Mouse (Mus musculus) gastrocnemius, postnatal 25 days (tissue): ENCODE measurements around the gene Ptprg. TPM values are rescaled to one million over a fixed set of nuclear protein-coding genes. Genes with fewer than 3 reads are reported as not detected.

Source experiments
- DNase-seq: peaks from one replicate; pipeline ENCODE4 v3.0.0; 2022
- long read RNA-seq, 2 experiments: library from polyadenylated mRNA; stranded (forward); transcript quantifications; one replicate each; pipeline ENCODE4 v2.0.0; 2021
- total RNA-seq, 2 experiments: library from RNA; stranded (reverse); gene quantifications; 1 replicate in 1 of 2; 2 replicates in 1 of 2; pipeline ENCODE4 v1.2.3; 2021

Gene Ptprg
- total RNA-seq = 10 to 100 TPM; 24.2 to 29.1 TPM
- long read RNA-seq, experiment 1, partial matches to known transcripts = 1 of 5 reads
- long read RNA-seq, experiment 1, other reads (novel, unspliced or antisense) = 4 of 5 reads
- long read RNA-seq, experiment 2, partial matches to known transcripts = 1 of 2 reads
- long read RNA-seq, experiment 2, other reads (novel, unspliced or antisense) = 1 of 2 reads

DNA sequence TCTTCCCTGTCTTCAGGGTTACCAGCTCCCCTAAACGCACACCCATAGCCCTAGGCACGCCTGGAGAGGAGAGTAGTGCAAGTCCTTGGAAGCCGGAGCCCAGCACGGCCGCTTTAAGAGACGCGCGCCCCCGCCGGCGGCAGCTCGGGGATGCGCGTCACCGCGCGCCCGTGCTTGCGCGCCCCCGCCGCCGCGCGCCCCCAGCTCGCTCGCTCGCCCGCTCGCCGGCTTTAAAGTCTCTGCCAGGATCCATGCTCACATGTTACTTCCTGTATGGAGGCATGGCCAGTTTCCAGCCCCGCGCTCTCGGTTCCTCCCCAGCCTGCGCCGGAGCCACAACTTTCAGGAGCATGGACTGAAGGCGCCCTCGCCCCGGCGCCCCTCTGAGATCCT lies at the start of gene Ptprg:
Ptprg (plus strand) TSS at position 260 of the 393 bp plus-strand sequence.
- peak; percentile 84 for DNase-seq

DNA sequence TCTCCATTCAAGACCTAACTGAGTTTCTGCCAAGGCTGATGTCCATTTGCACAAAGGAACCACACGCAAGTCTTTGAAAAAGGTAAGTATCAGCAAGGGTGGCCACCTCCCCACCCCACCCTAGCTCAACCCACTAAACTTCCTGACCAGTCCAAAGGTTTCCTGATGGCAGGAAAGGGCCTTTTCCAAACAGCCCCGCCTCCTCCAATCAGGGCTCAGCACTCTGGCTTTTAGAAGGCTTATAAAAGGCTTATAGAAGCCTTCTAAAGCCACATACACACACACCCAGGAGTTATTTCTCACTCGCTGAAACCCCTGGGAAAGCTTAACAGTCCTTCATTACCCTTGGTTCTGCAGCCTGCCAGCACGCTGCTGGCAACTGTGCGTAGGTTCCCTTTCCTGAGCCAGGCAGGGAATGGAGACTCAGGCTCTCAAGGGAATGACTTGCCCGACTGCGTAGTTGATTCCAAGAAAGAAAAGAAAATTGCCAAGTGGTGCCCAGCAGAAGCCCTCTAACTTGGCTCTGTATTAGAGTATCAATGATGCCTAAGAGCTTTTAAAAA lies 49.4 kb upstream of the Ptprg start:
- no peak for DNase-seq

DNA sequence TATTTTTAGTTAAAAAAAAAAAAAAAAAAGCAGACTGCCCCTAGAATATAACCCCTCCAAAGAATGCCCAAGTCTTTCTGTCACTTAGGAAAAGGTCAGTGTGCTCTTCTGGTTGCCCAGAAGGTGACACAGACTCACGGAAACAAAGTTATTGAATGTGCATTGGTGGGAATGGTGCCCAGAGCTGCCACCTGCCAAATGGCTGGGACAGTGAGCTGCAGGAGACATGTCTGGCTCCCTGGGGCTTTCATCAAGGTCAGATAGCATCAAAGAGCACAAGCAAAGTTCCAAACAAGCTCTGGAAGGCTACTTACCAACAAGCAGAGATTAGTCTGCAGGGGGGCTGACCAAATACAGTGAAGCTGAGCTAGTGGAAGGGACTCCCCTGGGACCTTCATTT lies 43.2 kb upstream of the Ptprg start:
- no peak for DNase-seq

DNA sequence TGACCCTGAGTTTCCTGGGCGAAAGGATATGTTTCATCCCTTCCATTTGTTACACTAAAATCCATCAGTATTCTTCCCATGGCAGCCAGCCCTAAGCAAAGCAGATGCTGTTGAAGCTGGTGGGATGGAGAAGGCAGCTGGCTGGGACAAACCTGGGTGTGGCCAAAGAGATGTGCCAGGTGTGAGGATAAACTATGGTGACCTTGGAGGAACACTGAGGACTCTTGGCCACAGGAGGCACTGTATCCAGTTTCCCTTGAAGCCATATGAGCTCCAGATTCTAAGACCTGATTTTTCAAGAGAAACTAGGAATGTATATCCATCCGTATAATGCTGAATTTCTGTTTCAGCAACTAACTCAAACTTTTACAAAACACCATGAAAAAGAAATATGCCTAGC lies 34.2 kb upstream of the Ptprg start:
- no peak for DNase-seq

DNA sequence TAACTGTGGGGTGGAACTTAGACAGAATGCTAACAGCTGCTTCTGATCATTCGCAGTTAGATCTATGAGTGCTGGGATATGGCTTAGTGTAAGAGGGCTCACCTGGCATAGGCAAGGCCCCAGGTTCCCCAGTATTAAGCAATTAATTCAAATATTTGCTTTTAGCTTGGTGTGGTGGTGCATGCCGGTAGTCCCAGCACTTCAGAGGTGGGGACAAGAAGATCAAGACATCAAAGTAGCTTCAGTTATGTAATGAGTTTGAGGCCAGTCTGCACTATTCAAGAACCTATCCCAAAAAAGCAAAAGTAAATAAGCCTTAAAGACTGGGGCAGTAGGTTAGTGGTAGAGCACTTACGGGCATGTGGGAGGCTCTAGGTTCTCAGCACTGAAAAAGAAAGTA lies 30.3 kb upstream of the Ptprg start:
- no peak for DNase-seq

DNA sequence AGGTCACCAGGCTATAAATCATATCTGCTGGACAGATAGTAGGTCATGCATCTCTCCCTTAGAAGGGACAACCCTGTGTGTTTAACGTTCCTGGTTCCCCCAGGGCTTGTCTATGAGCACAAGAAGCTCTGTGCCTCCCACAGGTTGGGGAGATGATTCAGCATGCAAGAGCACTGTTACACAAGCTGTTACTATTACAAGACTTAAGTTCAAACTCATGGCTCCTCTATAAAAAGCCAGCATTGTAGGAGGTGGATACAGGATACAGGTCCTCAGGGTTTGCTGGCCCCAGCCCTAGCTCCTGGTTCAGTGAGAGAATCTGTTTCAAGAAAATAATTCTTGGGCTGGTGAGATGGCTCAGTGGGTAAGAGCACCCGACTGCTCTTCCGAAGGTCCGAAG lies 23.7 kb upstream of the Ptprg start:
- no peak for DNase-seq

DNA sequence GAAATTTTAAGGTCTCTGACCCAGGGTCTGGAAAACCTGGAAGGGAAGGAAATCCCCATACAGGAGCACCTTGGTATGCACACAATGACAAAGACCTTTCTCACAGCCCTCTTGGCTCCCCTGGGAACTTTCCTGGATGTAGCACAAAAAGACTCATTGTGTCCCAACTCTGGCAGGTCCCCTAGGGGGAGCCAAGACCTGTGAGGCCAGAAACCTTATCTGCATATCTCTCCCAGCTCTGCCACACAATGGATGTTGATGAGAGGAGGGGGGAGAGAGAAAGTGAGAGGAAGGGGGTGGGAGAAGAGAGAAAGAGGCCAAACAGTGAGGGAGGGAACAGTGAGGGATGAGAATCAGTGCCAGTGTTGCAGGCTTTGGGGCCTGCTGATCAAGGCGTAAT lies 18.9 kb upstream of the Ptprg start:
- peak; percentile 12 for DNase-seq

DNA sequence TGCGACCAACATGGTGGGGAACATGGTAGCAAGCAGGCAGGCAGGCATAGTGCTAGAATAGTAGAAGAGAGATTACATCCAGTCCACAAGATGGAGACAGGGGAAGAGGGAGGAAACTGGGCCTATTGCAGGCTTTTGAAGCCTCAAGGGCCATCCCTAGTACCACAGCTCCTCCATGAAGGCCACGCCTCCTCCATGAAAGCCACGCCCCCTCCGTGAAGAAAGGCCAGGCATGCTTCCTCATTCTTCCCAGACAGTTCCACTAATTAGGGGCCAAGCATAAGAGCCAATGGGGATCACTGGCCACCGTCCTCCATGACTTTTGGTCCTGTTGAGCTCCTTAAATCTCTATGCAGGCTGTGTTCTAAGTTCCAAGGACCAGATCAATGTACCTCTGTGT lies 17.2 kb upstream of the Ptprg start:
- no peak for DNase-seq

DNA sequence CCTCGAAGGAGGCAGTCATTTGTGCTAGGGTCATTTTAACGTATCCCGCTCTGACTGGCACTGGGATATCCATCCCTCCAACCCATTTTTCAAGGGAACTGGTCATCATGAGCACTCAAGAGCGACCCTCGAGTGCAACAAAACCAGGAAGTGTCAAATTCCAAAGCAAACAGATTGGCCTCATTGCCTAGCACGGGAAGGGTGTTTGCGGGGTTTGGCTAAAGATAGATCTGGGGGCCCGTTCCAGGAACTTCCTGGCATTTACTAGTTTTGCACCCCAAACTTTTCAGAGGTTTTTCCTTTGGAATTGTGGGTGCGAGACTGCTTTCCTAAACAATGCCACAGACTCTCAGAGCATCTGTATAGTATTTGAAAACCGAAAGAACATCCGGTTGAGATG lies 1.4 kb upstream of the Ptprg start:
- no peak for DNase-seq

DNA sequence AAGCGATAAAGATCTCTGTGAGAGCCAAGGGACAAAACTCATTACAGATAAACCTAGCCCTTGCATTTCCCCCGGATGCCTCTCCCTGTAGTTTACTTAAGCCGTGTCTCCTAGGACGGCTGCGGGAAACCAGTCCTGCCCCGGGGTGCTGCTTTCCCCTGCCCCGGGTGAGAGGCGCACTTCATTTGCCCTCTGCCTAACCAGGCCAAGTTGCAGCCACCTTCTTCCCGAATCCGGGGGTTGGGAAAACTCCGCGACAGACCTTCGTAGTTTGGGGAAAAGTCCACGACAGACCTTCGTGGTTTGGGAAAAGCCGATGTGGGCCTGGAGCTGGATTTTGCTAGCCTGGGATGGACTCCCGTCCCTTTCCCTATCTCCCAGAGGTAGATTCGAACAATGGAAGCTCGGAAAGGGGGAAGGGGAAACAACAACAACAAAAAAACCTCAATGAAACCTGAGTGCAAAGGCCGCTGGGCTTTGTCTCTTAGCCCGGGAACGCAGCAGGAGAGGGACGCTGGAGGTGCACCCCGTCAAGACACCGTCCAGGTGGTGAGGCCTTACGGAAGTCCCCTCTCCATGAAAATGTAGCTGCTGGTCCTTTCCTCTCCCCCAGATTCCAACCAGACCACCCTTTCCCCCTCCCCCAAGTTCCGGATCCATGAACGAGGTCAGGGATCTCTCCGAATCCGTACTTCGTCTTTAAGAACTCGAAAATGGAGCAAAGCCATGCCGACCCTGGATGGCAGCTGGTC lies 635 bp upstream of the Ptprg start:
- peak; percentile 21 for DNase-seq

DNA sequence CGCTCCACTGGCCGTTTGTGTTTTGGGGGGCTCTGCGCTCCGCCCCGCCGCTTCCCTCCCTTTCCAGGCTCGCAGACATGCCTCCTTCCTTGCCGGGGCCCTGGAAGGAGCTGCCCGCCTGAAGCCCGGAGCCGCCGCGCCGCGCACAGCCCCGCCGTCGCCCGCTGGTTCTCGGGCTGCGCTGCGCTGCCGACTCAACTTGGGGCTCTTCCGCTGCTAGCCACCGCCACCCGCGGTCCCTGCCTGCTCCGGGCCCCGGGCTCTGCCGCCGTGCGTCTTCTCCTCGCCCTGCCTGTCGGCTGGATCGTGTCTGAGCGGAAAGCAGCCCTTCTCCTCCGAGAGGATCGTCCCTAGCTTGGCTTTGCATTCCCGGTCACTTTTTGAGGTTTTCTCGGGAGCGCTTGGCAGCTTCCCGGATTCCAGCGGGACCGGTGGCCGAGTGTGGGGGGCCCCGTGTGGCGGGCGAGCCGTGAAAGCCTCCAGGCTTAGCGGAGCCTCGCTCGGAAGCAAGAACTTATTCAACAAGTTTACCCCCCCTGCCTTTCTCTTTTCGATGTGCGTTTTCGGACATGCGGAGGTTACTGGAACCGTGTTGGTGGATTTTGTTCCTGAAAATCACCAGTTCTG lies 460 bp downstream of the Ptprg start:
- peak; percentile 59 for DNase-seq

DNA sequence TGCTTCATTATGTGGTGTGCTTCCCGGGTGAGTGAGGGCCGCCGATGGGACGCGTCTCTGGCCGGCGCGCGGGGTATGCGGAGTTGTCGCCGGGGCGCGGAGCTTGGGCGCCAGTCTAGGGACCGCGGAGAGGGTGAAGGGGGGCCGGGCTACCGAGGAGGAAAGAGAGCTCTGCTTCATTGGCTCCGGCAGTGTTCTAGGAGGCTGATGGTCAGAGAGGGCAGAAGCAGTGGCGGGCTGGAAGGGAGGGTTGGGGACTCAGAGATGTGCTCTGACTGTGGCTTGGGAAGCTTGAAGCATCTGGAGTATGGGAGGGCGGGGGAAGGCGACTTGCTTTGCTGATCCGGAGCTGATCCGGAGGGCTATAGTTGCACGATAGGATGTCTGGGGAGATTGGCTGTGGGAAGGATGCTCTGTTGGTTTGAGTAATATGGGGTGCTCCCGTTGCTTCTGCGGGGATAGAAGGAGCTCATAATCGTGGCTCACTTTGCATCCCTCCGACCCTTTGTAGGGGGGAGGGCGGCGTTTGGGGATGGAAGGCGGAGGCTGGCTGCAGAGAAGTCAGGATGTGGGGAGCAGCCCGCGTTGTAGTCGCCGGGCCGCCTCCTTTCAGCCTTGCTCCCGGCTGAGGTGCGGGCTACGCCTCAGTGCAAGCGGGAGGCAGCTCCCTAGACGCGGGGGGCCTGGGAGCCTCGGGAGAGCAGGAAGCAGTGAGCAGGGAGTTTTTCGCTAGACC lies 1.1 kb downstream of the Ptprg start:
- DNase-seq = peak; percentile 65

DNA sequence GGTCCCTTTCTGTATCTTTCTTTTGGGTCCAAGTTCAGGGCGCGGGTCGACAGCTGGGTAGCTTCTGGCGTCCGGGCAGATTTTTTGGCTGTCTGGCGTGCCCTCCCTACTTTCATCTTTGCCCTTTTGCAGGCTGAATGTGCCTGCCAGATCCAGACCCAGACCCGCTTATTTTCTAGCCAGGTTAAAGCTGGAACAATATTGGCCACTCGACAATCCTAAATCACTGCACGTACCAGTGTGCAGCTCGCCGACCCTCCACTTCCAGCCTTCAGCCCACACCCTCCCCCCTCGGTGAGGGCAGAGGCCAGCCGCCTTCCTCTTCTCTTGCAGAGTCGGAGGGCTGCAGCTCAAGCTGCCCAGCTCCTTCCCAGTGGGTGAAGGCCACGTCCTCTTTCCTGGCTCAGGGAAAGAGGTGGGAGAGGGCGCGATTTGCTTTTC lies 1.7 kb downstream of the Ptprg start:
- DNase-seq = peak; percentile 31

DNA sequence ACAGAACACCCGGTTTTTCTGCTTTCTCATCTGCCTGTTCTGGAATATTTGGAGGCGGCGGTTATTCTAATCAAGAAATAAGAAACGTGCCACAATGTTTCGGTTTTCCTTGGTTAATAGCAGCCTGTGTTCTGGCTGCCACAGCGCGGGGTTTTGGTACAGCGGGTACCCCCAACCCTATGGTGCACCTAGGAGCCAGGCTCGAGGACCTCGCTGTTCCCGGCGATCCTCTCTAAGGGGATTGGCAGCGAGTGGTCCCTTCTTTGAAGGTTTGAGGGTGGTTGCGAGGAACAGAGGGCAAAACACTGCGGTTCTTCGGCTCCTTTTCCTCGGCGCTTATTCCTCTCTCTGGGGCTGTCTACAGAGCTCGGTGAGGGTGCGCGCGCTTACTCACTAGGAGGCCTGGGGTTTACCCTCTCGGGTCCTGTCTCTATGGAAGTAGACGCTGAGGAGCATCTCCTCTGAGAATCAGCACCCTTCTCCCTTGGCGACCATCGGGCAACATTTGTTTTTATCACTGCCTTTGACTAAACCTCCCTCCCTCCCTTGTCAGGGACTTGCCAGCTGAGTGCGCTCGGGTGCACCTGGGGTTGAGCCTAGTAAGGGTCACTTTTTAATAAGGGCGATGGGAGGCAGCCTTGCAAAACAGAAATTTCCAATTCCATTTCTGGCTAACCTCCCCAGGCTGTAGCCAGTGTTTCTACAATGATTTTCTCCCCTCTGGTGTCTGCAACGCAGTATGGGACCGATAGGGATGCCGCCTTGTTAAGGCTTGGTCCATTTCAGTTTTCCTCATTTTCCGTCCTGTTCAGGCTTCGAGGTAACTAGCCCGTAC lies 2.4 kb downstream of the Ptprg start:
- DNase-seq = peak; percentile 15

DNA sequence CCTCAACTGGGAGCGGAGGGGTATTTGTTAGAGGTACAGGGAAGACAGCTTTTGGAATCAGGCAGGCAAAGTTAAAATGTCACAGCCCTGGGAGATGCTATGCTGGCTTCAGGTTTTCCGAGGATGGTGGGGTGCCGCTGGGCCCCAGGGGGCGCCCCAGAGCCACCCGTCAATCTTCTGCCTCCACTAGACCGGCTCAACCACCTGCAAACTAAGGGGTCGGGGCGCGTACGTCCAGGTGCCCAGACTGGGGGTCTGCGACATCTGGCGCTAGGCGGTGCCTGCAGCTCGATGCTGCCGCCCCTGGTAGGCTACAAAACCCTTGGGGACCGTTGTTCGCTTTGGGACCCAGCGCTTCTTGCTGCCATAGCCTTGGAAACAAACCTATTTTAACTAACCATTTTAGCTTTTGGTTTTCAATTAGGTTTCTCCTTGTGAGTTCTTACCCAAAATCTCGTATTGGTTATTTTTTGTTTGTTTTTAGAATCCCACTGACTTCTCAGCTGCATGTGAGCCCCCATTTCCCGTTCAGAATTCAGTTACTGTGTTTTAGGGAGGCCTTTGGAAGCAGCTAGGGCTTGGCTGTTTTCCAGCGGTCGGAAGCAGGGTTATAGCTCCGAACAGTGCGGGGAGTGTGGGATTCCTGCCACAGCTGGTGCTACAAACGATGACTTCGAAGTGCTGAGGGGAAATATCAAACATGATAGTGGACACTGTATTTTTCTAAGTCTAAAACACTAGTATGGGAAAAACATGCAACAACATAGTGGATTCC lies 3.2 kb downstream of the Ptprg start:
- DNase-seq = peak; percentile 64

DNA sequence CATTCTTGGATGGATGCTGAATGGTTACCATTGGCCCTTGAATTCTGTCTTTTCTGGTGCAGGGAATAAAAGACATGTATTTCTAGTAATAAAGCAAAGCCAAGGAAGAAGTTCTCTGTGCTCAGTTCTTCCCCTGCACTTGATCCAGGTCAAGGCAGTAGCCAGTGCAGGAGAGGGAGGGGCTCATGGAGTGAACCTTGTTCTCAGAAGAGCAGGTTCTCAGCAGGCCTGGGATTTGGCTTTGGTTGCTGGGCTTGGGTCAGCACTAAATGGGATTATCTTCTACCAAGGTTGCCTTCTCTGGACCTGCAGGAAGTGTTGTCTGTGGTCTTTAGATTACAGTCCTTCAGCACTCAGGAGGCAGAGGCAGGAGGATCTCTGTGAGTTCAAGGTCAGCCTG lies 5.2 kb downstream of the Ptprg start:
- DNase-seq = no peak

DNA sequence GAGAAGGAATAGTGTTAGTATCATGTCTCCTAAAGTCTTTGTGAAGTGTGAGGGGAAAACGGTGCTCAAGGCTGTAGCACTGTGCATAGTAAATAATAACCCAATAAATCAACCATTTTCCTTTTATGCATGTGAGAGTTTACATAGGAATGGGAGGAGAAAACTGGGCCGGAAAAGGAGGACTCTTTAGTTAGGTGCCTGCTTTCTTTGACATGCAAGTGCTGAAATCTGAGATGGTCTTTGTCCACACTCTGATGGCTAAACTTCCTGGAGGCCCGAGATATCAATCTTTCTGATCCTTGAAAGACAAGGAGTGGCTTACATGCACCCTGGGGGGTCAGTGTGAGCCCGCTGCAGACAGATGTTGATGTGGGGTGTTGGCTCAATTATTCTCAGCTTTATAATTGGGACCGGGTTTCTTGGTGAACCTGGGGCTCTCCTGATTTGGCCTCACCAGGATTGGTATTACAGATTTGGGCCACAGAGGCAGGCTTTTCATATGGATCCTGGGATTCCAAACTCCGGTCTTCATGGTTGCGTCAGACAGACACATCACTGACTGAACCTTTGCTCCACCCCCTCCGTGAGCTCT lies 7.4 kb downstream of the Ptprg start:
- no peak for DNase-seq

DNA sequence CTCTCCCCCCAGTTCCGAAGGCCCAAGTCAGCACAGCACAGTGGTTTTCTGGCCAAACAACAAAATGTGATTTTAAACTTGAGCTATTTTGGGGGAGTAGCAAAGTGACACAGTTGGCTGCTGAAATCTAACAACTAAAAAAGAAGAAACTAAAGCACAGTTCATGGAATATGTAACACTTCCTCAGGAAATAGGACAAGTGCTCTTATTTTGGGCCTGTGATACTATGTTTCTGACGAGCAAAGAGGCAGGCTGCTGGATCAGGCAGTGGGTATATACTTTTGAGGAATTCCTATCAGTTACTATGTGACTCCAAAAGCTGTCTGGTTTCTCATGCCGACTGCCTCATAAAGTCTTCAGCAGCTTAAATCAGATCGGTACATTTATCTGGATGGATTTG lies 8.1 kb downstream of the Ptprg start:
- no peak for DNase-seq

DNA sequence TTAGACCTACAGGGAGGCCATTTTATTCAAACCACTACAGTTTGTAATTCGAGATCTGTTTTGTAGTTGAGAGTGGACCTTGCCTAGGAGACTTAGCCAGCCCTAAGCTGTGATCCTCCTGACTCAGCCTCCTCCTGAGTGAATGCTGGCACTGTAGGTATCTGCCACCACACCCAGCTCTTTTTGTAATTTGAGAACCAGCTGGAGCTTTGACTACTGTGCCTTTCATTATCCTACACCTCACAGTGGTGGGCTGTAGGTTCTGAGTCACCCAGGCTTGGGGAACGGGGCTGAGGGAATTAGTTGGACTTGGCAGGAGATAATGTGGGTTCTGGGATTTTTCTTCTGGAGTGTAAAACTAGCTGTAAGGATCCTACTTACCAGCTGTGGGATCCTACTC lies 9.5 kb downstream of the Ptprg start:
- DNase-seq = no peak

DNA sequence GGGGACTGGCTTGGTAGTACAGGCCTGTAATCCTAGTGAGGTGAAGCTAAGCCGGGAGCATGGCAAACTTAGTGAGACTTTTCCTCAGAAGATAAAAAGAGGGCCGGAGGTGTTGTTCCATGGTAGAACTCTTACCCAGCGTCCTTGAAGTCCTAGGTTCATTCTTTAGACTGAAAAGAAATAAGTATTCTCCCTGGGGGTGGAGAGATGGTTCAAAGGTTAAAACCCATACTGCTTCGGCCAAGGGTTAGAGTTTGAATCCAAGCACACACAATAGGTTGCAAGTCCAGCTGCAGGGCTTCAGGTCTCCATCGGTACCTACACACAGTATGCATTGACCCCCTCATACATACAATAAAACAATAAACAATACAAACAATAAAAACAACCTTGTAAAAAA lies 10.3 kb downstream of the Ptprg start:
- no peak for DNase-seq
